8 mouse cellular contexts compared by ENCODE assay signal in genomic region chr9:21926784-21927183, GRCm38 (mm10). TPM values are rescaled to one million over a fixed set of nuclear protein-coding genes. Genes with fewer than 3 reads are reported as not detected.
A peak's percentile ranks its signal among the peaks of the same experiment; 100 is the strongest.
DNase-seq lines count a peak whose midpoint lies in the region; ATAC-seq and TF ChIP-seq lines count a peak whose summit lies in the region.

No protein-coding gene starts in this region.

- TF ChIP-seq POLR2A in thymus, adult 2 months (IDR thresholded peaks at IDR 0.05; ENCODE audit: control insufficient read depth, extremely low read depth, insufficient read depth, low read length, poor library complexity): no peak

- H3K4me3 ChIP-seq in thymus, adult 2 months (ENCODE audit: control insufficient read depth, insufficient read depth, low read length): peak overlapping the region; percentile 45
- peak overlapping the region; percentile 40 for H3K4me3 ChIP-seq in forebrain, embryonic 14.5 days (ENCODE audit: low read depth, low read length)
- H3K4me3 ChIP-seq in liver, embryonic 12.5 days: peak overlapping the region; percentile 57
- H3K4me3 ChIP-seq in neural tube, embryonic 15.5 days (replicated peaks): peak overlapping the region; percentile 52

- no peak overlapping the region for H3K27ac ChIP-seq in thymus, adult 2 months (ENCODE audit: control insufficient read depth, insufficient read depth, low read length)
- H3K27ac ChIP-seq in forebrain, embryonic 14.5 days (ENCODE audit: low read depth, low read length): peak overlapping the region; percentile 40; the same call in 1 of the 2 replicates
- peak overlapping the region; percentile 37; the same call in 1 of the 2 replicates for H3K27ac ChIP-seq in liver, embryonic 12.5 days
- H3K27ac ChIP-seq in neural tube, embryonic 15.5 days (replicated peaks): peak overlapping the region; percentile 80

- 13% methylated on average over 6 of the region's 6 CpGs for WGBS in thymus, adult 2 months
- 3% methylated on average over 6 of the region's 6 CpGs for WGBS in forebrain, embryonic 14.5 days
- 5% methylated on average over 6 of the region's 6 CpGs for WGBS in liver, embryonic 12.5 days (ENCODE audit: insufficient replicate concordance)
- WGBS in neural tube, embryonic 15.5 days: 0% methylated on average over 6 of the region's 6 CpGs

- peak overlapping the region; percentile 61 for H3K9ac ChIP-seq in forebrain, embryonic 14.5 days (ENCODE audit: low read length)
- peak overlapping the region; percentile 37 for H3K9ac ChIP-seq in liver, embryonic 12.5 days
- peak overlapping the region; percentile 71 for H3K9ac ChIP-seq in neural tube, embryonic 15.5 days (replicated peaks)

- H3K4me2 ChIP-seq in forebrain, embryonic 14.5 days (ENCODE audit: low read length): peak overlapping the region; percentile 62
- peak overlapping the region; percentile 71 for H3K4me2 ChIP-seq in liver, embryonic 12.5 days
- H3K4me2 ChIP-seq in neural tube, embryonic 15.5 days: peak overlapping the region; percentile 59

- DNase-seq in thymus, adult 2 months: no peak
- no peak for DNase-seq in thymus, adult 18-20 months
- DNase-seq in forebrain, embryonic 14.5 days (ENCODE audit: low spot score): no peak
- no peak for DNase-seq in cerebellum, adult 8-10 months
- DNase-seq in retina, embryonic 14.5 days (ENCODE audit: low spot score): no peak

- no peak for TF ChIP-seq CTCF in thymus, adult 2 months (IDR thresholded peaks at IDR 0.05; ENCODE audit: borderline replicate concordance, control insufficient read depth, extremely low read depth, insufficient read depth, low read length, poor library complexity)

- H3K36me3 ChIP-seq in thymus, adult 2 months (ENCODE audit: control insufficient read depth, insufficient read depth, low read length): no peaks in the 10 kb centered on the region
- H3K36me3 ChIP-seq in forebrain, embryonic 14.5 days (ENCODE audit: control insufficient read depth, insufficient read depth, low read length): no peaks in the 10 kb centered on the region
- peaks cover 7% of the 10 kb centered on the region for H3K36me3 ChIP-seq in liver, embryonic 12.5 days
- peaks cover 1% of the 10 kb centered on the region; the same call in 1 of the 2 replicates for H3K36me3 ChIP-seq in neural tube, embryonic 15.5 days

- ATAC-seq in forebrain, embryonic 14.5 days: no peak
- no peak for ATAC-seq in liver, embryonic 12.5 days
- ATAC-seq in neural tube, embryonic 15.5 days (ENCODE audit: low FRiP score): peak; percentile 6; the same call in 1 of the 2 replicates
- no peak for ATAC-seq in inflammation-experienced regulatory T-cells, adult 6 months

- peaks cover 8% of the 10 kb centered on the region; the same call in 1 of the 2 replicates for H3K4me1 ChIP-seq in thymus, adult 2 months (replicated peaks; ENCODE audit: control insufficient read depth, insufficient read depth, low read length)
- H3K4me1 ChIP-seq in forebrain, embryonic 14.5 days (ENCODE audit: control insufficient read depth, insufficient read depth, low read length): peaks cover 7% of the 10 kb centered on the region; the same call in 1 of the 2 replicates
- peaks cover 42% of the 10 kb centered on the region for H3K4me1 ChIP-seq in liver, embryonic 12.5 days
- H3K4me1 ChIP-seq in neural tube, embryonic 15.5 days: peaks cover 18% of the 10 kb centered on the region

- H3K9me3 ChIP-seq in forebrain, embryonic 14.5 days (replicated peaks; ENCODE audit: control insufficient read depth, low read length): no peaks in the 10 kb centered on the region
- H3K9me3 ChIP-seq in liver, embryonic 12.5 days (replicated peaks): no peaks in the 10 kb centered on the region
- H3K9me3 ChIP-seq in neural tube, embryonic 15.5 days (replicated peaks): no peaks in the 10 kb centered on the region

- H3K27me3 ChIP-seq in thymus, adult 2 months (ENCODE audit: control insufficient read depth, insufficient read depth, low read length): no peaks in the 10 kb centered on the region
- no peaks in the 10 kb centered on the region for H3K27me3 ChIP-seq in forebrain, embryonic 14.5 days (replicated peaks; ENCODE audit: control insufficient read depth, insufficient read depth, low read length)
- H3K27me3 ChIP-seq in liver, embryonic 12.5 days (replicated peaks): 0 out of 2 replicates have a peak, but pooled peaks cover 3% of the 10 kb centered on the region
- H3K27me3 ChIP-seq in neural tube, embryonic 15.5 days (replicated peaks): no peaks in the 10 kb centered on the region

RNA-seq across cellular contexts. Expression of gene Ccdc159, which starts 0.5 kb away (rescaled TPM):
- 1.3 and 1.9 TPM in 2 replicates for polyA plus RNA-seq in thymus, adult 2 months (2012; rRNA removed)
- polyA plus RNA-seq in forebrain, embryonic 14.5 days (2014; fragmentation: Nextera tagmentation; extraction: Ambion mirVana): 3.5 and 5.3 TPM in 2 replicates
- 1.3 and 2.2 TPM in 2 replicates for polyA plus RNA-seq in liver, embryonic 12.5 days (2016; fragmentation: Nextera tagmentation; extraction: Ambion mirVana)
- polyA plus RNA-seq in neural tube, embryonic 15.5 days (2015; fragmentation: Nextera tagmentation; extraction: Ambion mirVana): 8.9 and 10.0 TPM in 2 replicates
- polyA plus RNA-seq in inflammation-experienced regulatory T-cells, adult 6 months (2017; shearing (Covaris generic)): not detected

RNA-seq across cellular contexts. Expression of gene Tmem205, which starts 0.6 kb away (rescaled TPM):
- 40.0 and 47.7 TPM in 2 replicates for polyA plus RNA-seq in thymus, adult 2 months (2012; rRNA removed)
- polyA plus RNA-seq in forebrain, embryonic 14.5 days (2014; fragmentation: Nextera tagmentation; extraction: Ambion mirVana): 49.3 and 66.0 TPM in 2 replicates
- 39.9 and 41.8 TPM in 2 replicates for polyA plus RNA-seq in liver, embryonic 12.5 days (2016; fragmentation: Nextera tagmentation; extraction: Ambion mirVana)
- 52.8 and 54.6 TPM in 2 replicates for polyA plus RNA-seq in neural tube, embryonic 15.5 days (2015; fragmentation: Nextera tagmentation; extraction: Ambion mirVana)
- 10 to 100 TPM in 1 of 3 experiments, 1 to 10 TPM in 2; 8.8 to 11.1 (median 9.7) TPM for polyA plus RNA-seq in inflammation-experienced regulatory T-cells, adult 6 months (2017; shearing (Covaris generic))

RNA-seq across cellular contexts. Expression of gene Rab3d, which starts 8.8 kb away (rescaled TPM):
- polyA plus RNA-seq in thymus, adult 2 months (2012; rRNA removed): 34.9 and 40.3 TPM in 2 replicates
- 23.0 and 24.6 TPM in 2 replicates for polyA plus RNA-seq in forebrain, embryonic 14.5 days (2014; fragmentation: Nextera tagmentation; extraction: Ambion mirVana)
- 6.5 TPM in 2 replicates for polyA plus RNA-seq in liver, embryonic 12.5 days (2016; fragmentation: Nextera tagmentation; extraction: Ambion mirVana)
- 23.6 and 24.7 TPM in 2 replicates for polyA plus RNA-seq in neural tube, embryonic 15.5 days (2015; fragmentation: Nextera tagmentation; extraction: Ambion mirVana)
- 1 to 10 TPM; 7.4 to 9.6 (median 8.9) TPM for polyA plus RNA-seq in inflammation-experienced regulatory T-cells, adult 6 months (2017; shearing (Covaris generic))

RNA-seq across cellular contexts. Expression of gene Plppr2, which starts 10.0 kb away (rescaled TPM):
- polyA plus RNA-seq in thymus, adult 2 months (2012; rRNA removed): 3.8 and 5.5 TPM in 2 replicates
- 47.3 and 66.7 TPM in 2 replicates for polyA plus RNA-seq in forebrain, embryonic 14.5 days (2014; fragmentation: Nextera tagmentation; extraction: Ambion mirVana)
- 2.3 and 3.1 TPM in 2 replicates for polyA plus RNA-seq in liver, embryonic 12.5 days (2016; fragmentation: Nextera tagmentation; extraction: Ambion mirVana)
- 86.4 and 100 TPM in 2 replicates for polyA plus RNA-seq in neural tube, embryonic 15.5 days (2015; fragmentation: Nextera tagmentation; extraction: Ambion mirVana)
- 1 to 10 TPM in 1 of 3 experiments, under 1 TPM in 2; 0.26 to 1.2 (median 0.45) TPM for polyA plus RNA-seq in inflammation-experienced regulatory T-cells, adult 6 months (2017; shearing (Covaris generic))

RNA-seq across cellular contexts. Expression of gene Swsap1, which starts 28.8 kb away (rescaled TPM):
- polyA plus RNA-seq in thymus, adult 2 months (2012; rRNA removed): 6.7 and 7.6 TPM in 2 replicates
- 19.8 and 23.6 TPM in 2 replicates for polyA plus RNA-seq in forebrain, embryonic 14.5 days (2014; fragmentation: Nextera tagmentation; extraction: Ambion mirVana)
- 2.8 and 3.0 TPM in 2 replicates for polyA plus RNA-seq in liver, embryonic 12.5 days (2016; fragmentation: Nextera tagmentation; extraction: Ambion mirVana)
- polyA plus RNA-seq in neural tube, embryonic 15.5 days (2015; fragmentation: Nextera tagmentation; extraction: Ambion mirVana): 9.5 and 10.8 TPM in 2 replicates
- 1 to 10 TPM; 3.6 to 6.2 (median 4.9) TPM for polyA plus RNA-seq in inflammation-experienced regulatory T-cells, adult 6 months (2017; shearing (Covaris generic))
